Mouse (Mus musculus) myocyte (in vitro differentiated cells): ENCODE measurements at regions not wholly inside any gene's neighbourhood (a gene's known extent, or its start where the extent isn't known, plus 50 kb on each side); places are given as distances from the start of the nearest gene placed in this dataset.

Source experiments
- CEBPB ChIP-seq: IDR thresholded peaks from 2 replicates; pipeline ENCODE4 v1.6.1; 2011; ENCODE audit warnings: mild to moderate bottlenecking, moderate library complexity; ENCODE audit not compliant: poor library complexity, insufficient read depth, severe bottlenecking
- E2F4 ChIP-seq: IDR thresholded peaks from one replicate; pipeline ENCODE4 v1.6.1; 2011; ENCODE audit warnings: mild to moderate bottlenecking, control low read depth, moderate library complexity; ENCODE audit not compliant: insufficient read depth
- MAX ChIP-seq: IDR thresholded peaks from one replicate; pipeline ENCODE4 v1.6.1; 2011; ENCODE audit warnings: low read depth, mild to moderate bottlenecking, control low read depth
- MYOG ChIP-seq, 3 experiments: IDR thresholded peaks; one replicate each; pipeline ENCODE4 v1.6.1; 2011; ENCODE audit warnings: control low read depth in 2 of 3, low read depth in 2 of 3, mild to moderate bottlenecking in 2 of 3; ENCODE audit not compliant: insufficient read length in 2 of 3, control insufficient read depth in 1 of 3, insufficient read depth in 1 of 3
- POLR2A ChIP-seq: IDR thresholded peaks from one replicate; pipeline ENCODE4 v1.6.1; 2011; ENCODE audit warnings: low read depth, mild to moderate bottlenecking, control low read depth, moderate library complexity; ENCODE audit not compliant: insufficient read length
- POLR2AphosphoS2 ChIP-seq: IDR thresholded peaks from one replicate; pipeline ENCODE4 v1.6.1; 2011; ENCODE audit warnings: low read depth, control low read depth; ENCODE audit not compliant: insufficient read length
- REST ChIP-seq: IDR thresholded peaks from one replicate; pipeline ENCODE4 v1.6.1; 2011; ENCODE audit warnings: mild to moderate bottlenecking, control low read depth, moderate library complexity; ENCODE audit not compliant: insufficient read depth, insufficient read length
- SRF ChIP-seq: IDR thresholded peaks from one replicate; pipeline ENCODE4 v1.6.1; 2011; ENCODE audit warnings: low read depth; ENCODE audit not compliant: control insufficient read depth, insufficient read length
- TCF12 ChIP-seq: IDR thresholded peaks from one replicate; pipeline ENCODE4 v1.6.1; 2011; ENCODE audit warnings: mild to moderate bottlenecking, control low read depth; ENCODE audit not compliant: poor library complexity, insufficient read depth, severe bottlenecking
- USF1 ChIP-seq: IDR thresholded peaks from one replicate; pipeline ENCODE4 v1.6.1; 2011; ENCODE audit warnings: low read depth, mild to moderate bottlenecking, control low read depth, moderate library complexity

DNA sequence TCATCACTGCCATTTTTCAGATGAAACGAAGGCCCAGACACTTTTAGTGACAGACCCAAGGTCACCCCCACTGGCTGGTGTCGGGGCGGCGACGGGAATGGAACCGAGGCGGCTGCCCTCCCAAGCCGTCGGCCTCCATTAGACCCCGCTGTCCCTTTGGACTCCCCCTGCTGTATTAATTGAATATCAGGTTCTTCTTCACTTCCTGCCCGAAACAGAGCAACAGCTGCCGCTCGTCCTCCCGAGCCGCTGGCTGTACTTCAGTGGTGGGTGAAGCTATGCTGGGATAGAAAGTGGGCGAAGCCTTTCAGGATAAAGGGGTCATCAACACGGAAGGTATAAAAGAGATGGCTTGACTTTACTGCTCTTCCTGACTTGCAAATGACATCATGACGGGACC, 64.4 kb upstream of the Egflam start:
- no peak for TF ChIP-seq POLR2A
- no peak for TF ChIP-seq E2F4
- TF ChIP-seq SRF, result no peak
- no peak for TF ChIP-seq USF1
- no peak for TF ChIP-seq TCF12
- TF ChIP-seq MAX, result no peak
- no peak for TF ChIP-seq REST
- no peak for TF ChIP-seq MYOG (IDR thresholded peaks at IDR 0.05; ENCODE audit: control insufficient read depth in 1 of 3, insufficient read depth in 1 of 3, insufficient read length in 2 of 3, low read depth in 2 of 3)
- TF ChIP-seq CEBPB, result no peak
- TF ChIP-seq POLR2AphosphoS2, result no peak
